Mouse (Mus musculus) midbrain, postnatal 0 days (tissue): ENCODE measurements around the gene Sprtn. TPM values are rescaled to one million over a fixed set of nuclear protein-coding genes. Genes with fewer than 3 reads are reported as not detected.

Experiments used
- ATAC-seq: fragments of 200-750 bp; cut with Nextera tagmentation; 2 replicates; pipeline ENCODE4 v1.8.0; 2017; ENCODE audit warnings: moderate number of reproducible peaks, mild to moderate bottlenecking, moderate TSS enrichment, moderate library complexity; ENCODE audit not compliant: low FRiP score
- DNase-seq: peaks from one replicate; pipeline ENCODE4 v3.0.0-alpha.2; 2015; ENCODE audit warnings: low spot score
- H3K27ac ChIP-seq: fragments of 300-500 bp; sonication (generic); 2 replicates; pipeline ENCODE4 v1.5.1; 2014; ENCODE audit warnings: low read depth, mild to moderate bottlenecking, low read length, mixed read lengths
- H3K27me3 ChIP-seq: fragments of 300-500 bp; sonication (generic); 2 replicates; pipeline ENCODE4 v1.6.1; 2014; ENCODE audit warnings: low read length, control low read depth, mixed read lengths; ENCODE audit not compliant: insufficient read depth
- H3K36me3 ChIP-seq: fragments of 300-500 bp; sonication (generic); 2 replicates; pipeline ENCODE4 v1.6.1; 2014; ENCODE audit warnings: low read length, control low read depth, mixed read lengths; ENCODE audit not compliant: insufficient read depth
- H3K4me1 ChIP-seq: fragments of 300-500 bp; sonication (generic); 2 replicates; pipeline ENCODE4 v1.6.1; 2014; ENCODE audit warnings: mild to moderate bottlenecking, control low read depth, antibody characterized with exemption, low read length, mixed read lengths; ENCODE audit not compliant: insufficient read depth
- H3K4me2 ChIP-seq: fragments of 300-500 bp; sonication (generic); 2 replicates; pipeline ENCODE4 v1.6.1; 2014; ENCODE audit warnings: low read depth, mild to moderate bottlenecking, low read length, mixed read lengths; ENCODE audit not compliant: poor library complexity, severe bottlenecking
- H3K4me3 ChIP-seq: fragments of 300-500 bp; sonication (generic); 2 replicates; pipeline ENCODE4 v1.5.1; 2014; ENCODE audit warnings: low read depth, mild to moderate bottlenecking, low read length, moderate library complexity
- H3K9ac ChIP-seq: fragments of 300-500 bp; sonication (generic); replicated peaks from 2 replicates; pipeline ENCODE4 v1.6.1; 2014; ENCODE audit warnings: mild to moderate bottlenecking, low read length, moderate library complexity, mixed read lengths; ENCODE audit not compliant: poor library complexity, severe bottlenecking
- H3K9me3 ChIP-seq: fragments of 300-500 bp; sonication (generic); 2 replicates; pipeline ENCODE4 v1.6.1; 2016; ENCODE audit warnings: low read length, control low read depth
- CTCF ChIP-seq: IDR thresholded peaks from 2 replicates; pipeline ENCODE4 v1.5.1; 2016; ENCODE audit warnings: antibody characterized with exemption, mild to moderate bottlenecking
- WGBS: fragments of 180-500 bp; shearing (Covaris S2); extraction: QIAGEN DNeasy Blood & Tissue Kit; methylation state at CpG from one replicate; pipeline ENCODE4 v1.1.7; 2014; 5-methylcytosine and 5-hydroxymethylcytosine counted together
- polyA plus RNA-seq: library from polyadenylated mRNA; unstranded; fragments of >200 nt; fragmentation: Nextera tagmentation; extraction: Ambion mirVana; gene quantifications from 2 replicates; pipeline ENCODE4 v1.2.1, GENCODE M21; 2015
- total RNA-seq: library from RNA; depleted of rRNA; stranded (reverse); fragments of >200 nt; gene quantifications from 2 replicates; pipeline ENCODE4 v1.2.3, GENCODE M21; 2014; rRNA removed

The Sprtn gene
- total RNA-seq (13.9 and 17.1 TPM in 2 replicates), polyA plus RNA-seq (6.0 and 6.1 TPM in 2 replicates)

- peaks cover 29% of the 10 kb centered on the region for H3K36me3 ChIP-seq
- no peaks in the 10 kb centered on the region for H3K27me3 ChIP-seq
- H3K4me2 ChIP-seq: peak within 1 kb of the TSS; percentile 91
- H3K9me3 ChIP-seq: no peaks in the 10 kb centered on the region
- peak; percentile 97 for DNase-seq
- H3K4me3 ChIP-seq: peak within 1 kb of the TSS; percentile 76
- peak within 1 kb of the TSS; percentile 87 for H3K9ac ChIP-seq
- TF ChIP-seq CTCF: no peak
- H3K27ac ChIP-seq: peak within 1 kb of the TSS; percentile 91
- ATAC-seq: peak; percentile 88
- peaks cover 11% of the 10 kb centered on the region for H3K4me1 ChIP-seq
- under 1% methylated on average over 107 of the region's 114 CpGs for WGBS
Observed at GRCm38 (mm10) chr8:124897386-124898250, at the start of gene Sprtn, which contains the start of gene Exoc8. Gene Sprtn, plus strand, starts transcription at chr8:124897886. Gene Exoc8, minus strand, starts transcription at chr8:124897705.

GRCm38 (mm10) chr8:124853511-124853910, 44.2 kb upstream of the Sprtn start:
- Histone ChIP-seq H3K9me3 (peaks cover 8% of the 10 kb centered on the region; the same call in 1 of the 2 replicates), H3K27ac (no peak overlapping the region), H3K36me3 (peaks cover 8% of the 10 kb centered on the region), H3K4me1 (no peaks in the 10 kb centered on the region), H3K4me2 (no peak overlapping the region), H3K9ac (no peak overlapping the region), H3K27me3 (no peaks in the 10 kb centered on the region), H3K4me3 (no peak overlapping the region)
- ATAC-seq (no peak), DNase-seq (no peak)
- no peak for TF ChIP-seq CTCF
- 100% methylated on average over 1 of the region's 1 CpGs for WGBS

- peaks cover 17% of the 10 kb centered on the region for H3K36me3 ChIP-seq
- no peak for ATAC-seq
- no peaks in the 10 kb centered on the region for H3K27me3 ChIP-seq
- peaks cover 4% of the 10 kb centered on the region; the same call in 1 of the 2 replicates for H3K4me1 ChIP-seq
- DNase-seq: no peak
- peak; percentile 32 for TF ChIP-seq CTCF
- no peak overlapping the region for H3K27ac ChIP-seq
- H3K4me3 ChIP-seq: no peak overlapping the region
- H3K9ac ChIP-seq: no peak overlapping the region
- H3K9me3 ChIP-seq: peaks cover 6% of the 10 kb centered on the region; the same call in 1 of the 2 replicates
- no peak overlapping the region for H3K4me2 ChIP-seq
Observed at GRCm38 (mm10) chr8:124859466-124859865, 38.2 kb upstream of the Sprtn start.

GRCm38 (mm10) chr8:124860188-124860587, 37.5 kb upstream of the Sprtn start:
- Histone ChIP-seq H3K27me3 (no peaks in the 10 kb centered on the region), H3K27ac (no peak overlapping the region), H3K9ac (no peak overlapping the region), H3K36me3 (peaks cover 17% of the 10 kb centered on the region), H3K4me3 (no peak overlapping the region), H3K9me3 (no peaks in the 10 kb centered on the region), H3K4me1 (peaks cover 4% of the 10 kb centered on the region; the same call in 1 of the 2 replicates), H3K4me2 (no peak overlapping the region)
- WGBS: 96% methylated on average over 3 of the region's 3 CpGs
- no peak for TF ChIP-seq CTCF
- no peak for DNase-seq
- ATAC-seq: no peak

GRCm38 (mm10) chr8:124862321-124863162, 35.1 kb upstream of the Sprtn start, which contains the start of the genes Gnpat and 2810004N23Rik:
Gene Gnpat, plus strand, starts transcription at chr8:124863033.
Gene 2810004N23Rik, minus strand, starts transcription at chr8:124863120.
- Histone ChIP-seq H3K4me3 (peak within 1 kb of the TSS; percentile 92), H3K4me2 (peak within 1 kb of the TSS; percentile 89), H3K27ac (peak within 1 kb of the TSS; percentile 94), H3K4me1 (peaks cover 4% of the 10 kb centered on the region; the same call in 1 of the 2 replicates), H3K9me3 (no peaks in the 10 kb centered on the region), H3K27me3 (no peaks in the 10 kb centered on the region), H3K9ac (peak within 1 kb of the TSS; percentile 95), H3K36me3 (peaks cover 14% of the 10 kb centered on the region)
- DNase-seq (peak; percentile 91), ATAC-seq (peak; percentile 97)
- 2% methylated on average over 51 of the region's 55 CpGs for WGBS
- TF ChIP-seq CTCF: peak; percentile 10; the same call in 1 of the 2 replicates
